Mouse (Mus musculus) small intestine, adult 2 months (tissue): ENCODE measurements at regions not wholly inside any gene's neighbourhood (a gene's known extent, or its start where the extent isn't known, plus 50 kb on each side); places are given as distances from the start of the nearest gene placed in this dataset.

Experiments
- CTCF ChIP-seq: fragments of 200-500 bp; IDR thresholded peaks from 2 replicates; pipeline ENCODE4 v1.5.1; 2012; ENCODE audit warnings: low read depth, mild to moderate bottlenecking, control low read depth, inconsistent platforms, low read length, moderate library complexity, mixed read lengths; ENCODE audit not compliant: insufficient replicate concordance, insufficient read length; ENCODE audit errors: extremely low read depth
- POLR2A ChIP-seq: fragments of 200-500 bp; IDR thresholded peaks from 2 replicates; pipeline ENCODE4 v1.6.1; 2012; ENCODE audit warnings: low read depth, mild to moderate bottlenecking, control low read depth, inconsistent platforms, low read length, moderate library complexity

GRCm38 (mm10) chr4:29183818-29184217, 370.9 kb downstream of the Epha7 start:
- no peak for TF ChIP-seq POLR2A
- TF ChIP-seq CTCF = no peak
